Mouse (Mus musculus): Measurements from ENCODE around the gene Gm5901.

- no peak for TF ChIP-seq CEBPB (IDR thresholded peaks at IDR 0.05; ENCODE audit: insufficient read depth, poor library complexity, severe bottlenecking)
- no peak for TF ChIP-seq TCF3 (IDR thresholded peaks at IDR 0.05; ENCODE audit: insufficient read length, low read depth)
- TF ChIP-seq TCF12 (IDR thresholded peaks at IDR 0.05; ENCODE audit: insufficient read depth, poor library complexity, severe bottlenecking) = no peak
- no peak for TF ChIP-seq POLR2A (IDR thresholded peaks at IDR 0.05; ENCODE audit: insufficient read length, low read depth)
- TF ChIP-seq POLR2AphosphoS2 (IDR thresholded peaks at IDR 0.05; ENCODE audit: insufficient read length, low read depth) = no peak
- no peak for TF ChIP-seq REST (IDR thresholded peaks at IDR 0.05; ENCODE audit: insufficient read depth, insufficient read length)
- no peak for TF ChIP-seq MYOD1 (IDR thresholded peaks at IDR 0.05; ENCODE audit: control insufficient read depth in 1 of 3, insufficient read length in 2 of 3, low read depth in 2 of 3)
- no peak for TF ChIP-seq E2F4 (IDR thresholded peaks at IDR 0.05; ENCODE audit: insufficient read depth)
- no peak for TF ChIP-seq USF1 (IDR thresholded peaks at IDR 0.05; ENCODE audit: low read depth)
- no peak for TF ChIP-seq SRF (IDR thresholded peaks at IDR 0.05; ENCODE audit: control insufficient read depth, insufficient read length, low read depth)
- TF ChIP-seq MAX (IDR thresholded peaks at IDR 0.05; ENCODE audit: low read depth) = no peak
Measured at GRCm38 (mm10) chr7:105367930-105368329, 6.9 kb upstream of the Gm5901 start, which contains the start of gene Olfr692.
